Mouse (Mus musculus) G1E (cell line): ENCODE data around the gene Zp1. TPM values are rescaled to one million over a fixed set of nuclear protein-coding genes. Genes with fewer than 3 reads are reported as not detected.

Source experiments
- ATAC-seq: 2 replicates; pipeline ENCODE4 v1.8.0; 2016; ENCODE audit warnings: mild to moderate bottlenecking; ENCODE audit not compliant: insufficient number of reproducible peaks, poor library complexity, low FRiP score, severe bottlenecking; ENCODE audit errors: extremely low read depth
- DNase-seq: peaks from one replicate; pipeline ENCODE4 v3.0.0; 2012; ENCODE audit warnings: low spot score
- H3K27me3 ChIP-seq: 2 replicates; pipeline ENCODE4 v1.6.1; 2012; ENCODE audit warnings: mild to moderate bottlenecking, low read length, inconsistent platforms; ENCODE audit not compliant: insufficient read depth
- H3K36me3 ChIP-seq: replicated peaks from 2 replicates; pipeline ENCODE3; 2012; ENCODE audit warnings: mild to moderate bottlenecking, inconsistent platforms
- H3K4me1 ChIP-seq: 2 replicates; pipeline ENCODE4 v1.6.1; 2012; ENCODE audit warnings: low read depth, low read length, inconsistent platforms, mixed read lengths; ENCODE audit not compliant: insufficient read depth
- H3K4me3 ChIP-seq: 2 replicates; pipeline ENCODE4 v1.5.1; 2012; ENCODE audit warnings: low read depth, mild to moderate bottlenecking, inconsistent platforms, low read length, moderate library complexity, mixed read lengths
- H3K9me3 ChIP-seq: replicated peaks from 2 replicates; pipeline ENCODE4 v1.6.1; 2012; ENCODE audit warnings: inconsistent platforms
- CTCF ChIP-seq: IDR thresholded peaks from 2 replicates; pipeline ENCODE4 v1.5.1; 2012; ENCODE audit warnings: low read depth, low read length, inconsistent platforms, mixed read lengths
- GATA1 ChIP-seq: IDR thresholded peaks from 2 replicates; pipeline ENCODE4 v1.6.1; 2012; ENCODE audit warnings: borderline replicate concordance, low read length, inconsistent platforms, mixed read lengths
- GATA2 ChIP-seq: IDR thresholded peaks from 2 replicates; pipeline ENCODE4 v1.6.1; 2012; ENCODE audit warnings: low read depth, low read length, inconsistent platforms, borderline replicate concordance
- POLR2AphosphoS5 ChIP-seq: IDR thresholded peaks from 2 replicates; pipeline ENCODE4 v1.6.1; 2012; ENCODE audit warnings: low read depth, low read length, inconsistent platforms; ENCODE audit not compliant: insufficient replicate concordance
- TAL1 ChIP-seq: conservative IDR thresholded peaks from 2 replicates; pipeline ENCODE4 v1.6.1; 2012; ENCODE audit warnings: low read depth, low read length, inconsistent platforms, mixed read lengths
- polyA plus RNA-seq: library from polyadenylated mRNA; stranded (reverse); fragments of >175 nt; gene quantifications from 2 replicates; pipeline ENCODE4 v1.2.3, GENCODE M21; 2012
- total RNA-seq, 2 experiments: library from RNA; stranded (forward) in 1 of 2; stranded (reverse) in 1 of 2; fragments of 200-1000 nt in 1 of 2; fragments of >200 nt in 1 of 2; fragmentation: Nextera tagmentation in 1 of 2; gene quantifications; 2 replicates each; pipeline ENCODE4 v1.2.3; 2014 to 2017

Gene Zp1
- total and polyA plus RNA-seq, 3 experiments, result not detected

- ATAC-seq (peak; percentile 92), DNase-seq (peak; percentile 89)
- TF ChIP-seq TAL1, result no peak
- no peak for TF ChIP-seq GATA1
- TF ChIP-seq GATA2, result no peak
- Histone ChIP-seq H3K9me3 (no peaks in the 10 kb centered on the region), H3K4me1 (peaks cover 40% of the 10 kb centered on the region), H3K27me3 (peaks cover 4% of the 10 kb centered on the region; the same call in 1 of the 2 replicates), H3K36me3 (peaks cover 33% of the 10 kb centered on the region), H3K4me3 (peak within 1 kb of the TSS; percentile 88)
Measured at GRCm38 (mm10) chr19:10895016-10895528, 25.4 kb downstream of the Zp1 start, which contains the start of gene Prpf19. Prpf19 (plus strand) TSS chr19:10895231.

GRCm38 (mm10) chr19:10892201-10892600 is 28.2 kb downstream of the Zp1 start:
- H3K9me3 ChIP-seq, result no peaks in the 10 kb centered on the region
- peaks cover 5% of the 10 kb centered on the region for H3K36me3 ChIP-seq
- peaks cover 13% of the 10 kb centered on the region for H3K27me3 ChIP-seq
- peaks cover 23% of the 10 kb centered on the region for H3K4me1 ChIP-seq
- no peak for ATAC-seq
- H3K4me3 ChIP-seq, result no peak overlapping the region
- DNase-seq, result no peak
- TF ChIP-seq POLR2AphosphoS5 (no peak), CTCF (no peak)

DNA sequence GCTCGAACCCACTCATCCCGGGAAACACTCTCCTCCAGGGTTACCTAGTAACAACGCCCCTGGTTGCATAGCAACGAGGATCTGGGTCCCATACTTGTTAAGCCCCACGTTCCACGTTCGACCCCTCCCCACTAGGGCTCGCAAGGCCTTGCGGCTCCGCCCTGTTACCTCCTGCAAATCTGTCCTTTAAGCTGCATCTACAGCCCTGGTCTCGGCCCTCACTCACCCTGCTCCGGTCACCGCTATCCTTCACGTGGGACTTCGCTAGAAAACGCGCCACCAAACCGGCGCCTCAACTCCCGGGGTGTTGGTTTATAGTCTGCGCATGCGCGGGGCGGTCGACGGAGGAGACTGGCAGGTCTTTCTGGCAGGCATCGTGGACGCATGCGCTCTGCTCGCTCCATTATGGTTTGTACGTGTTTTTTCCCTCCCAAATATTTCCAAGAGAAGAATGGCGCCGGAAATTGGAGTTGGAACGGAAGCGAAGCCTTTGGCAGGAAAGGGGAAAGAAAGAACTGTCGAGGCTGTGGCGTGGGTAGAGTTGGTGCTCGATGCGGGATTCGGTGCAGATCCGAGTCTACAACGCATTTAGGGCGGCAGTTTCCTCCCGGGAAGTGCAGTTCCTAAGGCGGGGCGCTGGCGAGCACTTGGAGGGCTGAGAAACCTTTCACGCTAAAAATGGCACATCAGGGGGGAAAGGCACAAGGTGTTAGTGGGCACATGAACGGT is 38.8 kb downstream of the Zp1 start, which contains the start of gene Tmem109:
Gene Tmem109 (minus strand): TSS at position 576 of the 729 bp plus-strand sequence.
- TF ChIP-seq GATA2 (no peak), CTCF (no peak), TAL1 (no peak)
- Histone ChIP-seq H3K36me3 (peaks cover 13% of the 10 kb centered on the region), H3K4me3 (peak within 1 kb of the TSS; percentile 69), H3K4me1 (peaks cover 23% of the 10 kb centered on the region), H3K9me3 (peaks cover 3% of the 10 kb centered on the region; the same call in 1 of the 2 replicates), H3K27me3 (peaks cover 16% of the 10 kb centered on the region; the same call in 1 of the 2 replicates)
- peak; percentile 79 for DNase-seq
- peak; percentile 45 for ATAC-seq

DNA sequence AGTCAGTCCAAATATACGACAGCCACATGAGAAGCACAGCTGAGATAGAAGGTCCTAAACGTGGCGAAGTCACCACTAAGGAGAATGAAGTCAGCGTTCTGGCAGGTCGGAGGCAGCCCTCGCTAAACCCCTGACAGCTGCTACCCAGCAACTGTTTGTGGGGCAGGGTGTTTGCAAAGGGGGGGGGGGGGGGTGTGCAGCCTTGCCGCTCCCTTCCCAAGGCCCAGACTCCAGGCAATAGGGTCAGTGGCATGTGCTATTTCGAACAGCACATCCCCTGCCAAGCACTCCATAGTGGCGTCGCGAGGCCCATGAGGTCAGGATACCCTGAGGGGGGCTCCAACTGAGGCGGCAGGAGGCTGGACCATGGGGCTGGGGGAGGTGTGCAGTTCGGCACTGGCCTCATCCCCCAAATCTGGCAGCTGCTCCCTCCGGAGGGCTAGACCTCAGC is 39.4 kb downstream of the Zp1 start:
- TF ChIP-seq CTCF (no peak), TAL1 (no peak), POLR2AphosphoS5 (no peak), GATA1 (no peak), GATA2 (no peak)
- ATAC-seq (no peak), DNase-seq (no peak)
- Histone ChIP-seq H3K36me3 (peaks cover 13% of the 10 kb centered on the region), H3K27me3 (peaks cover 16% of the 10 kb centered on the region; the same call in 1 of the 2 replicates), H3K4me1 (peaks cover 23% of the 10 kb centered on the region), H3K4me3 (peak overlapping the region; percentile 69), H3K9me3 (peaks cover 3% of the 10 kb centered on the region; the same call in 1 of the 2 replicates)

GRCm38 (mm10) chr19:10880085-10880974 is 40.1 kb downstream of the Zp1 start:
- Histone ChIP-seq H3K4me1 (peaks cover 23% of the 10 kb centered on the region), H3K4me3 (no peak overlapping the region), H3K36me3 (peaks cover 13% of the 10 kb centered on the region), H3K9me3 (peaks cover 3% of the 10 kb centered on the region; the same call in 1 of the 2 replicates), H3K27me3 (peaks cover 16% of the 10 kb centered on the region; the same call in 1 of the 2 replicates)
- TF ChIP-seq CTCF (no peak), GATA2 (no peak), POLR2AphosphoS5 (no peak), TAL1 (no peak), GATA1 (no peak)
- no peak for DNase-seq
- ATAC-seq, result no peak; the same call in 1 of the 2 replicates

DNA sequence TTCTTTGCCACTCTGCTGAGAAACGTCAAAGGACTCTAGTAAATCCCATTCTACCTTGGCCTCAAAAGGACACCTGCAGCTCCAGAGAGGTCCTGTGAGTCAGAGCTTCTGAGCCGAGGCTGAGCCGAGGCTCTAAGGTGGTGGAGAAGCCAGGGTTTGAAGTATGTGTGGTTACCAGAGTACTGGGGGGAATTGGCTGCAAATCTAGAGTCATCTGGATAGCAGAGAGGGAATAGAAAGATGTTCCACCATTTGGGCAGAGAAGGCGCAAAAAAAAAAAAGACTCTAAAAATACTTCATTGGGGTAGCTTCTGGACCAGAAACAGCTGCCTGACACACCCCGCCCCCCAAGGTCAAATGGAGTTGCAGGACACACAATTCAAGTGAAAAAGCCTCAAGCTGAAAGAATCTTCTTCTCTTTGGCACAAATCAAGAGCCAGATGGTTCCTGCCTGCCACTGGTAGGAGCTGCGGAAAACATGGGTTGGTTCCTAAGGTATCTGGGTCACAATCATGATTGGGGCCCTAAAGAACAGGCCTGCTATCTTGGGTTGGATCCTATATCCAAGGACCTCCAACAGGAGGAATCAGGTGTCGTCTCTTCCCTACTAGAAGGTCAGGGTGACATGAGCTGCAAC is 42.1 kb downstream of the Zp1 start:
- H3K4me1 ChIP-seq, result peaks cover 23% of the 10 kb centered on the region
- TF ChIP-seq GATA1 (no peak), CTCF (no peak)
- H3K27me3 ChIP-seq, result peaks cover 12% of the 10 kb centered on the region; the same call in 1 of the 2 replicates
- peaks cover 26% of the 10 kb centered on the region for H3K36me3 ChIP-seq
- no peaks in the 10 kb centered on the region for H3K9me3 ChIP-seq
- no peak overlapping the region for H3K4me3 ChIP-seq
- no peak for ATAC-seq
- DNase-seq, result no peak
